Mouse (Mus musculus) bone marrow, adult 2 months (tissue): ENCODE data around the gene Prf1.

ENCODE experiments used
- CTCF ChIP-seq: fragments of 200-500 bp; IDR thresholded peaks from 2 replicates; pipeline ENCODE4 v1.5.1; 2011; ENCODE audit warnings: low read length, control low read depth; ENCODE audit not compliant: control insufficient read depth, insufficient read depth
- POLR2A ChIP-seq: fragments of 200-500 bp; IDR thresholded peaks from 2 replicates; pipeline ENCODE4 v1.6.1; 2011; ENCODE audit warnings: low read depth, mild to moderate bottlenecking, control low read depth, low read length, borderline replicate concordance; ENCODE audit not compliant: control insufficient read depth

GRCm38 (mm10) chr10:61296713-61297445 is 754 bp upstream of the Prf1 start:
- TF ChIP-seq CTCF (no peak), POLR2A (no peak)
